Mouse (Mus musculus): ENCODE results near the gene Sorl1.

DNA sequence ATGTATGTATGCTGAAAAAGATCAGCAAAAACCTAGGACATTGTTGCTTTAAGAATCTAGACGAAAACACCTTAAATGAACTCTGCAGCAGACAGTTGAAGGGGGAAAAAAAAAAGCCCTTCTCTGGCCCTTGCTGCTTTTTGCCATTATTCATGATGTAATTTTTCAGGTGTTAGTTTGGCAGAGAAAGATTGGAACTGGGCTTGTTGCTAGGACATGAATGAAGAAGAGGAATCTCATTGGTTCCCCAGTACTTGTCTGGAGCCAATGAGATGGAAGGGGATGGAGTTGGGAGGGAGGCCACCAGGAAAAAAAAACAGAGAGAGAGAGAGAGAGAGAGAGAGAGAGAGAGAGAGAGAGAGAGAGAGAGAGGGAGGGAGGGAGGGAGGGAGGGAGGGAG, 187.5 kb downstream of the Sorl1 start:
- no peak for TF ChIP-seq TCF12 (IDR thresholded peaks at IDR 0.05; ENCODE audit: insufficient read depth, poor library complexity, severe bottlenecking)
- no peak for TF ChIP-seq POLR2A (IDR thresholded peaks at IDR 0.05; ENCODE audit: insufficient read length, low read depth)
- no peak for TF ChIP-seq CEBPB (IDR thresholded peaks at IDR 0.05; ENCODE audit: insufficient read depth, poor library complexity, severe bottlenecking)
- TF ChIP-seq POLR2AphosphoS2 (IDR thresholded peaks at IDR 0.05; ENCODE audit: insufficient read length, low read depth): no peak
- no peak for TF ChIP-seq TCF3 (IDR thresholded peaks at IDR 0.05; ENCODE audit: insufficient read length, low read depth)
- TF ChIP-seq SRF (IDR thresholded peaks at IDR 0.05; ENCODE audit: control insufficient read depth, insufficient read length, low read depth): no peak
- no peak for TF ChIP-seq MAX (IDR thresholded peaks at IDR 0.05; ENCODE audit: low read depth)
- TF ChIP-seq MYOD1 (IDR thresholded peaks at IDR 0.05; ENCODE audit: control insufficient read depth in 1 of 3, insufficient read length in 2 of 3, low read depth in 2 of 3): no peak
- no peak for TF ChIP-seq USF1 (IDR thresholded peaks at IDR 0.05; ENCODE audit: low read depth)
- TF ChIP-seq MYOG (IDR thresholded peaks at IDR 0.05; ENCODE audit: control insufficient read depth in 1 of 3, insufficient read depth in 1 of 3, insufficient read length in 2 of 3, low read depth in 2 of 3): no peak
- TF ChIP-seq E2F4 (IDR thresholded peaks at IDR 0.05; ENCODE audit: insufficient read depth): no peak

Measured in myocyte (in vitro differentiated cells).